Mouse (Mus musculus): ENCODE data around the gene Cd44.

The Cd44 gene

GRCm38 (mm10) chr2:102900875-102901827, at the start of gene Cd44:
Cd44 (minus strand) TSS chr2:102901665.
- DNase-seq (ENCODE audit: low spot score) = peak; percentile 48

- DNase-seq (ENCODE audit: low spot score) = no peak
These were observed 47.0 kb upstream of the Cd44 start for GRCm38 (mm10) chr2:102948481-102948857.

- DNase-seq (ENCODE audit: low spot score) = no peak
These were observed 46.5 kb upstream of the Cd44 start for GRCm38 (mm10) chr2:102947846-102948480.

GRCm38 (mm10) chr2:102945111-102945510, 43.6 kb upstream of the Cd44 start:
- DNase-seq (ENCODE audit: low spot score) = no peak

GRCm38 (mm10) chr2:102944415-102945012, 43.0 kb upstream of the Cd44 start:
- no peak for DNase-seq (ENCODE audit: low spot score)

- DNase-seq (ENCODE audit: low spot score) = no peak
These were observed 42.5 kb upstream of the Cd44 start for GRCm38 (mm10) chr2:102943983-102944382.

GRCm38 (mm10) chr2:102942782-102943080, 41.3 kb upstream of the Cd44 start:
- no peak for DNase-seq (ENCODE audit: low spot score)

GRCm38 (mm10) chr2:102941937-102942781, 40.7 kb upstream of the Cd44 start:
- DNase-seq (ENCODE audit: low spot score) = no peak

GRCm38 (mm10) chr2:102940813-102941361, 39.4 kb upstream of the Cd44 start:
- DNase-seq (ENCODE audit: low spot score) = no peak

GRCm38 (mm10) chr2:102940158-102940557, 38.7 kb upstream of the Cd44 start:
- no peak for DNase-seq (ENCODE audit: low spot score)

GRCm38 (mm10) chr2:102936886-102937285, 35.4 kb upstream of the Cd44 start:
- no peak for DNase-seq (ENCODE audit: low spot score)

- no peak for DNase-seq (ENCODE audit: low spot score)
These were observed 33.4 kb upstream of the Cd44 start for GRCm38 (mm10) chr2:102934834-102935233.

- DNase-seq (ENCODE audit: low spot score) = no peak
These were observed 32.3 kb upstream of the Cd44 start for GRCm38 (mm10) chr2:102933787-102934186.

GRCm38 (mm10) chr2:102933142-102933541, 31.7 kb upstream of the Cd44 start:
- no peak for DNase-seq (ENCODE audit: low spot score)

- DNase-seq (ENCODE audit: low spot score) = no peak
These were observed 31.2 kb upstream of the Cd44 start for GRCm38 (mm10) chr2:102932667-102933066.

GRCm38 (mm10) chr2:102928211-102928610, 26.7 kb upstream of the Cd44 start:
- DNase-seq (ENCODE audit: low spot score) = no peak

- DNase-seq (ENCODE audit: low spot score) = no peak
These were observed 23.0 kb upstream of the Cd44 start for GRCm38 (mm10) chr2:102924480-102924879.

GRCm38 (mm10) chr2:102923682-102924081, 22.2 kb upstream of the Cd44 start:
- DNase-seq (ENCODE audit: low spot score) = no peak

- DNase-seq (ENCODE audit: low spot score) = no peak
These were observed 20.6 kb upstream of the Cd44 start for GRCm38 (mm10) chr2:102922066-102922465.

GRCm38 (mm10) chr2:102918301-102918700, 16.8 kb upstream of the Cd44 start:
- DNase-seq (ENCODE audit: low spot score) = no peak

GRCm38 (mm10) chr2:102916596-102916995, 15.1 kb upstream of the Cd44 start:
- DNase-seq (ENCODE audit: low spot score) = no peak

- no peak for DNase-seq (ENCODE audit: low spot score)
These were observed 13.2 kb upstream of the Cd44 start for GRCm38 (mm10) chr2:102914675-102915074.
